Mouse (Mus musculus) lung, postnatal 25 days (tissue): ENCODE data around the gene Copg2.

ENCODE experiments used
- DNase-seq: peaks from one replicate; pipeline ENCODE4 v3.0.0; 2022; ENCODE audit warnings: low spot score

The Copg2 gene

GRCm38 (mm10) chr6:30896195-30896985 lies at the start of gene Copg2:
Copg2 (minus strand) TSS chr6:30896794.
- DNase-seq, result peak; percentile 95

GRCm38 (mm10) chr6:30939264-30939663 lies 42.7 kb upstream of the Copg2 start:
- no peak for DNase-seq

GRCm38 (mm10) chr6:30922821-30923220 lies 26.2 kb upstream of the Copg2 start:
- no peak for DNase-seq

- no peak for DNase-seq
Observed at GRCm38 (mm10) chr6:30921826-30922225, 25.2 kb upstream of the Copg2 start.

GRCm38 (mm10) chr6:30920834-30921675 lies 24.5 kb upstream of the Copg2 start:
- DNase-seq, result no peak

GRCm38 (mm10) chr6:30915473-30915872 lies 18.9 kb upstream of the Copg2 start, which contains the start of gene Tsga13:
Tsga13 (minus strand) TSS chr6:30915573.
- DNase-seq, result no peak

GRCm38 (mm10) chr6:30907970-30908369 lies 11.4 kb upstream of the Copg2 start:
- DNase-seq, result no peak

- DNase-seq, result no peak
Observed at GRCm38 (mm10) chr6:30904911-30905310, 8.3 kb upstream of the Copg2 start.

- no peak for DNase-seq
Observed at GRCm38 (mm10) chr6:30904033-30904432, 7.4 kb upstream of the Copg2 start.

GRCm38 (mm10) chr6:30897520-30897919 lies 926 bp upstream of the Copg2 start:
- no peak for DNase-seq

- no peak for DNase-seq
Observed at GRCm38 (mm10) chr6:30896986-30897327, 363 bp upstream of the Copg2 start.

GRCm38 (mm10) chr6:30895819-30896194 lies 787 bp downstream of the Copg2 start:
- DNase-seq, result no peak

- peak; percentile 50 for DNase-seq
Observed at GRCm38 (mm10) chr6:30893081-30893480, 3.5 kb downstream of the Copg2 start.

GRCm38 (mm10) chr6:30891761-30892160 lies 4.8 kb downstream of the Copg2 start:
- no peak for DNase-seq

GRCm38 (mm10) chr6:30884856-30885255 lies 11.7 kb downstream of the Copg2 start:
- no peak for DNase-seq

- peak; percentile 74 for DNase-seq
Observed at GRCm38 (mm10) chr6:30883491-30883890, 13.1 kb downstream of the Copg2 start.

GRCm38 (mm10) chr6:30876661-30877060 lies 19.9 kb downstream of the Copg2 start:
- DNase-seq, result peak; percentile 7

GRCm38 (mm10) chr6:30866501-30866900 lies 30.1 kb downstream of the Copg2 start:
- DNase-seq, result no peak

- DNase-seq, result no peak
Observed at GRCm38 (mm10) chr6:30865031-30865678, 31.4 kb downstream of the Copg2 start.

GRCm38 (mm10) chr6:30855956-30856355 lies 40.6 kb downstream of the Copg2 start:
- DNase-seq, result peak; percentile 7

GRCm38 (mm10) chr6:30855205-30855604 lies 41.4 kb downstream of the Copg2 start:
- DNase-seq, result no peak

- peak; percentile 4 for DNase-seq
Observed at GRCm38 (mm10) chr6:30849818-30850217, 46.8 kb downstream of the Copg2 start.

GRCm38 (mm10) chr6:30832241-30832640 lies 64.4 kb downstream of the Copg2 start:
- no peak for DNase-seq
